ENCODE assay signal across 23 mouse cellular contexts in the genomic region with DNA sequence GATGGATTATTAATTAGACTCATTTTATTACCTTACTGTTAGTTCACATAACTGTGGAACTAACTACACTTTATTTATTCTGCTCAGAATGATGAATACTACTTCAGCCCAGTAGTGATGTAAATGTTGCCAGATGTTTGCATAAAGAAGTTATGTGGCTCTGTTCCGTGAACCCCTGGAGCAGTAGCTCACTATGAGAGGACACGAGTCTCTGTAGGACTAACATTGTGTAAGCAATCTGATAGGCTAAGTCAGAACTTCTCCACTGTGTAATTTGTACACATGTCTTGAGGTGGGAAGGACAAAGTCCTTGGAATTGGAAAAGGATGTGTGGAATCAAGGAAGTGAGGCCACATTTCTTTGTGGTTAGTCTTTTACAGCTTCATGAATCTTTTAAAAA. TPM values are rescaled to one million over a fixed set of nuclear protein-coding genes. Genes with fewer than 3 reads are reported as not detected.
DNase-seq lines count a peak whose midpoint lies in the region; ATAC-seq lines count a peak whose summit lies in the region.
"Had no signal": no experiment of that assay in that cellular context is flagged by ENCODE, and none has a peak within 500 bp of the region (broad histone marks: within the 10 kb centered on the region; RNA-seq: fewer than 3 reads in every experiment).

No protein-coding gene starts in this region.

- H3K27ac ChIP-seq in embryonic facial prominence, embryonic 11.5 days (replicated peaks; ENCODE audit: low read depth, low read length), result no peak overlapping the region
- H3K27ac ChIP-seq in embryonic facial prominence, embryonic 10.5 days (replicated peaks), result no peak overlapping the region
- H3K27ac ChIP-seq in midbrain, embryonic 11.5 days (ENCODE audit: low read depth, low read length), result no peak overlapping the region
- H3K27ac ChIP-seq in midbrain, embryonic 15.5 days, result no peak overlapping the region
- H3K27ac ChIP-seq: forebrain, embryonic 12.5 days; gastrocnemius, adult 2 months; heart, embryonic 10.5 days; hindbrain, embryonic 12.5 days had no signal

- no peaks in the 10 kb centered on the region for H3K4me1 ChIP-seq in embryonic facial prominence, embryonic 11.5 days (ENCODE audit: control insufficient read depth, insufficient read depth, low read length)
- no peaks in the 10 kb centered on the region for H3K4me1 ChIP-seq in embryonic facial prominence, embryonic 10.5 days
- no peaks in the 10 kb centered on the region for H3K4me1 ChIP-seq in midbrain, embryonic 11.5 days (ENCODE audit: control insufficient read depth, insufficient read depth, low read length)
- H3K4me1 ChIP-seq in midbrain, embryonic 15.5 days, result no peaks in the 10 kb centered on the region
- H3K4me1 ChIP-seq: forebrain, embryonic 12.5 days; heart, embryonic 10.5 days; hindbrain, embryonic 12.5 days had no signal

- H3K4me3 ChIP-seq in embryonic facial prominence, embryonic 11.5 days (ENCODE audit: low read depth, low read length), result no peak overlapping the region
- H3K4me3 ChIP-seq in embryonic facial prominence, embryonic 10.5 days, result no peak overlapping the region
- no peak overlapping the region for H3K4me3 ChIP-seq in midbrain, embryonic 11.5 days (ENCODE audit: low read depth, low read length)
- no peak overlapping the region for H3K4me3 ChIP-seq in midbrain, embryonic 15.5 days
- H3K4me3 ChIP-seq: forebrain, embryonic 12.5 days; gastrocnemius, adult 2 months; heart, embryonic 10.5 days; hindbrain, embryonic 12.5 days had no signal

- no peaks in the 10 kb centered on the region for H3K9me3 ChIP-seq in embryonic facial prominence, embryonic 11.5 days (replicated peaks; ENCODE audit: control insufficient read depth, low read length)
- H3K9me3 ChIP-seq in embryonic facial prominence, embryonic 10.5 days, result no peaks in the 10 kb centered on the region
- H3K9me3 ChIP-seq in midbrain, embryonic 11.5 days (ENCODE audit: control insufficient read depth, low read length), result no peaks in the 10 kb centered on the region
- no peaks in the 10 kb centered on the region for H3K9me3 ChIP-seq in midbrain, embryonic 15.5 days
- H3K9me3 ChIP-seq: forebrain, embryonic 12.5 days; heart, embryonic 10.5 days; hindbrain, embryonic 12.5 days had no signal

- no peak overlapping the region for H3K9ac ChIP-seq in embryonic facial prominence, embryonic 11.5 days (replicated peaks; ENCODE audit: low read length)
- no peak overlapping the region for H3K9ac ChIP-seq in midbrain, embryonic 11.5 days (ENCODE audit: low read length)
- H3K9ac ChIP-seq in midbrain, embryonic 15.5 days, result no peak overlapping the region
- H3K9ac ChIP-seq: forebrain, embryonic 12.5 days; hindbrain, embryonic 12.5 days had no signal

- H3K4me2 ChIP-seq in embryonic facial prominence, embryonic 11.5 days (ENCODE audit: low read depth, low read length), result no peak overlapping the region
- H3K4me2 ChIP-seq in midbrain, embryonic 11.5 days, result no peak overlapping the region
- H3K4me2 ChIP-seq in midbrain, embryonic 15.5 days, result no peak overlapping the region
- H3K4me2 ChIP-seq: forebrain, embryonic 12.5 days; hindbrain, embryonic 12.5 days had no signal

- no peaks in the 10 kb centered on the region for H3K36me3 ChIP-seq in embryonic facial prominence, embryonic 11.5 days (replicated peaks; ENCODE audit: control insufficient read depth, insufficient read depth, low read depth, low read length)
- H3K36me3 ChIP-seq in embryonic facial prominence, embryonic 10.5 days (replicated peaks), result no peaks in the 10 kb centered on the region
- H3K36me3 ChIP-seq in midbrain, embryonic 11.5 days (ENCODE audit: control insufficient read depth, insufficient read depth, low read length), result no peaks in the 10 kb centered on the region
- no peaks in the 10 kb centered on the region for H3K36me3 ChIP-seq in midbrain, embryonic 15.5 days (replicated peaks)
- H3K36me3 ChIP-seq: forebrain, embryonic 12.5 days; heart, embryonic 10.5 days; hindbrain, embryonic 12.5 days had no signal

- H3K27me3 ChIP-seq in embryonic facial prominence, embryonic 11.5 days (ENCODE audit: control insufficient read depth, insufficient read depth, low read length), result no peaks in the 10 kb centered on the region
- H3K27me3 ChIP-seq in embryonic facial prominence, embryonic 10.5 days (replicated peaks; ENCODE audit: low read depth, poor library complexity, severe bottlenecking), result no peaks in the 10 kb centered on the region
- H3K27me3 ChIP-seq in midbrain, embryonic 11.5 days (ENCODE audit: control insufficient read depth, insufficient read depth, low read length), result no peaks in the 10 kb centered on the region
- no peaks in the 10 kb centered on the region for H3K27me3 ChIP-seq in midbrain, embryonic 15.5 days (replicated peaks)
- H3K27me3 ChIP-seq: forebrain, embryonic 12.5 days; hindbrain, embryonic 12.5 days had no signal

- 42% methylated on average over 2 of the region's 2 CpGs for WGBS in embryonic facial prominence, embryonic 11.5 days
- WGBS in embryonic facial prominence, embryonic 10.5 days, result 55% methylated on average over 2 of the region's 2 CpGs
- WGBS in midbrain, embryonic 11.5 days, result 76% methylated on average over 2 of the region's 2 CpGs
- WGBS in midbrain, embryonic 15.5 days, result 88% methylated on average over 2 of the region's 2 CpGs

- DNase-seq in embryonic facial prominence, embryonic 11.5 days (ENCODE audit: low spot score), result peak; percentile 19
- DNase-seq in embryonic facial prominence, embryonic 10.5 days (ENCODE audit: low spot score), result no peak
- DNase-seq in midbrain, embryonic 11.5 days (ENCODE audit: low spot score, missing footprints), result peak; percentile 26
- peak; percentile 6 for DNase-seq in mesoderm, embryonic 11.5 days (ENCODE audit: low read depth, low spot score)
- no peak for DNase-seq in gastrocnemius, adult 18-20 months (ENCODE audit: low spot score)
- no peak for DNase-seq in ovary, postnatal 10 days (ENCODE audit: low spot score)
- DNase-seq: adrenal gland, adult 2 months; adrenal gland, postnatal 25 days; cerebellum, adult 18-20 months; cerebellum, adult 9-11 months; cerebellum, postnatal 36 days; gastrocnemius, adult 2 months; gastrocnemius, postnatal 25 days; heart, postnatal 10 days; heart, postnatal 4 days had no signal

- ATAC-seq in embryonic facial prominence, embryonic 11.5 days (replicated peaks; ENCODE audit: insufficient number of reproducible peaks, low FRiP score, low TSS enrichment, low read depth), result 0 out of 2 replicates have a peak, but pooled peaks have one; percentile 39
- ATAC-seq in midbrain, embryonic 11.5 days (ENCODE audit: low FRiP score), result no peak
- no peak for ATAC-seq in midbrain, embryonic 15.5 days (replicated peaks)
- ATAC-seq: forebrain, embryonic 16.5 days; hindbrain, embryonic 16.5 days; inflammation-experienced regulatory T-cells, adult 6 months had no signal

RNA-seq across cellular contexts. Expression of a gene that starts 45.5 kb away (rescaled TPM):
- 11.1 and 11.3 TPM in 2 replicates for polyA plus RNA-seq in embryonic facial prominence, embryonic 11.5 days (2014; fragmentation: Nextera tagmentation; extraction: Ambion mirVana)
- polyA plus RNA-seq in embryonic facial prominence, embryonic 10.5 days (2016; fragmentation: Nextera tagmentation; extraction: Ambion mirVana), result 8.1 and 8.8 TPM in 2 replicates
- polyA plus RNA-seq in midbrain, embryonic 11.5 days (2014; fragmentation: Nextera tagmentation; extraction: Ambion mirVana), result 11.8 and 15.1 TPM in 2 replicates
- polyA plus RNA-seq in midbrain, embryonic 15.5 days (2015; fragmentation: Nextera tagmentation; extraction: Ambion mirVana), result 17.0 and 18.9 TPM in 2 replicates
- total RNA-seq in gastrocnemius, adult 18-20 months (2021), result not detected
- total RNA-seq: gastrocnemius, adult 2 months; gastrocnemius, postnatal 25 days; granulocyte monocyte progenitor cell, adult 5-6 weeks; heart, postnatal 10 days had no signal
- polyA plus RNA-seq: inflammation-experienced regulatory T-cells, adult 6 months had no signal

Comparison
In these comparisons a context has a peak if more than half of its experiments do, and no peak if none do; other contexts are left out.
1. DNase-seq: peak in embryonic facial prominence, embryonic 11.5 days (single experiment), midbrain, embryonic 11.5 days (single experiment) and mesoderm, embryonic 11.5 days (single experiment); none in embryonic facial prominence, embryonic 10.5 days (single experiment), gastrocnemius, adult 18-20 months (single experiment) and ovary, postnatal 10 days (single experiment).